Mouse (Mus musculus) hindbrain, embryonic 13.5 days (tissue): Measurements from ENCODE around the gene Lrrc4c. TPM values are rescaled to one million over a fixed set of nuclear protein-coding genes. Genes with fewer than 3 reads are reported as not detected.

Experiments
- ATAC-seq: fragments of 200-750 bp; cut with Nextera tagmentation; 2 replicates; pipeline ENCODE4 v1.8.0; 2017; ENCODE audit warnings: moderate TSS enrichment; ENCODE audit not compliant: low FRiP score
- H3K27ac ChIP-seq: fragments of 300-500 bp; sonication (generic); 2 replicates; pipeline ENCODE4 v1.5.1; 2015; ENCODE audit warnings: inconsistent platforms, mild to moderate bottlenecking, moderate library complexity
- H3K27me3 ChIP-seq: fragments of 300-500 bp; sonication (generic); 2 replicates; pipeline ENCODE4 v1.6.1; 2015; ENCODE audit warnings: mild to moderate bottlenecking, inconsistent platforms
- H3K36me3 ChIP-seq: fragments of 300-500 bp; sonication (generic); 2 replicates; pipeline ENCODE4 v1.6.1; 2015; ENCODE audit warnings: mild to moderate bottlenecking, inconsistent platforms
- H3K4me1 ChIP-seq: fragments of 300-500 bp; sonication (generic); replicated peaks from 2 replicates; pipeline ENCODE4 v1.6.1; 2015; ENCODE audit warnings: inconsistent platforms
- H3K4me2 ChIP-seq: fragments of 300-500 bp; sonication (generic); 2 replicates; pipeline ENCODE4 v1.6.1; 2015; ENCODE audit warnings: inconsistent platforms, mild to moderate bottlenecking, moderate library complexity
- H3K4me3 ChIP-seq: fragments of 300-500 bp; sonication (generic); 2 replicates; pipeline ENCODE4 v1.5.1; 2015; ENCODE audit warnings: mild to moderate bottlenecking, inconsistent platforms
- H3K9ac ChIP-seq: fragments of 300-500 bp; sonication (generic); 2 replicates; pipeline ENCODE4 v1.6.1; 2015; ENCODE audit warnings: mild to moderate bottlenecking, inconsistent platforms
- H3K9me3 ChIP-seq: fragments of 300-500 bp; sonication (generic); 2 replicates; pipeline ENCODE4 v1.6.1; 2016; ENCODE audit warnings: inconsistent platforms
- WGBS: fragments of 180-500 bp; shearing (Covaris S2); methylation state at CpG from one replicate; pipeline ENCODE4 v1.1.7; 2015; 5-methylcytosine and 5-hydroxymethylcytosine counted together
- microRNA-seq: library from miRNA; unstranded; fragments of <30 nt; microRNA quantifications from one replicate; pipeline ENCODE4, GENCODE M21; 2016
- polyA plus RNA-seq: library from polyadenylated mRNA; unstranded; fragments of >200 nt; fragmentation: Nextera tagmentation; extraction: Ambion mirVana; gene quantifications from 2 replicates; pipeline ENCODE4 v1.2.1, GENCODE M21; 2015

Gene Lrrc4c
- polyA plus RNA-seq, 1 experiment from 2014 or later, result 24.0 TPM

- H3K9me3 ChIP-seq, result no peaks in the 10 kb centered on the region
- no peak for ATAC-seq
- H3K9ac ChIP-seq, result no peak overlapping the region
- no peaks in the 10 kb centered on the region for H3K27me3 ChIP-seq
- peaks cover 14% of the 10 kb centered on the region for H3K4me1 ChIP-seq
- H3K4me3 ChIP-seq, result no peak overlapping the region
- no peak overlapping the region for H3K27ac ChIP-seq
- no peak overlapping the region for H3K4me2 ChIP-seq
- no peaks in the 10 kb centered on the region for H3K36me3 ChIP-seq
- WGBS, result 27% methylated on average over 3 of the region's 3 CpGs
Observed at GRCm38 (mm10) chr2:97604688-97605215, 1286.8 kb downstream of the Lrrc4c start.

DNA sequence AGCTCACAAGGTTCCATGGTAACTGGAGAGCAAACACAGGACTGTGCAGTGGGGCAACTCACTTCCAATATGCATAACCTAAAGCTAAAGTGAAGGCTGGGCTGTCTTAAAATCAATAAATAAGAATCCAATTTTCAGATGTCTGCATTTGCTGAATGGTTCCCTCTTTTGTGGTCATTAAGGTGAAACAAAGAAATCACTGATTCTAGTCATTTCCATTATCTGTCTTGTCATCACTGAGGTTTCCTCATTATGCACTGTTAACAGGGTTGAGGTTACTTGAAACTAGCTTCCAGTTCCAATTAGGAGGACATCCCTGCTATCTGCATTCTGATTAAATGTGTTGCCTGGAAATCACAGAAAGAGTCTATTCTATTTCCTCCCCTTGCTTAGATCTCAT lies 1291.5 kb downstream of the Lrrc4c start:
- ATAC-seq, result no peak
- Histone ChIP-seq H3K36me3 (no peaks in the 10 kb centered on the region), H3K27ac (no peak overlapping the region), H3K4me3 (no peak overlapping the region), H3K9ac (no peak overlapping the region), H3K9me3 (no peaks in the 10 kb centered on the region), H3K4me1 (peaks cover 8% of the 10 kb centered on the region), H3K4me2 (no peak overlapping the region), H3K27me3 (no peaks in the 10 kb centered on the region)

DNA sequence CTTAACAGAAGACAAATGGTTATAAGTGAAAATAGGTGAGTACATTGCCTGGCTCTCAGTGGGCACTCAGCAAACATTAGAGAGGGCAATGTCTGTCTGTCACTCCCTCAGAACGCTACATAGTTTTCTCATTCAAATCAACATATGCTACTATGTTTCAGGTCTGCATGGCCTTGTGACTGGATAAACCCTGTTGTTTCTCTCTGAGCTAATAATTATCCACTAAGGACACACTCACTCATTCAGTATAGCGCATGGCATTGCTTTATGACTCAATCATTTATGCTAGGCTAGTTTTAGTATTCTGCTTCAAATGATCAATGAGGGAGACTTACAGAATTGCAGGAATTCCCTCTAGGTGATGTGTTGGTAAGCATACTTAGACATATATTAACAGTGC lies 1292.6 kb downstream of the Lrrc4c start:
- no peaks in the 10 kb centered on the region for H3K36me3 ChIP-seq
- H3K27me3 ChIP-seq, result no peaks in the 10 kb centered on the region
- H3K27ac ChIP-seq, result no peak overlapping the region
- ATAC-seq, result no peak
- 0 out of 2 replicates have a peak, but pooled peaks cover 4% of the 10 kb centered on the region for H3K4me1 ChIP-seq
- 71% methylated on average over 2 of the region's 2 CpGs for WGBS
- no peak overlapping the region for H3K4me2 ChIP-seq
- H3K4me3 ChIP-seq, result no peak overlapping the region
- H3K9me3 ChIP-seq, result no peaks in the 10 kb centered on the region
- no peak overlapping the region for H3K9ac ChIP-seq

DNA sequence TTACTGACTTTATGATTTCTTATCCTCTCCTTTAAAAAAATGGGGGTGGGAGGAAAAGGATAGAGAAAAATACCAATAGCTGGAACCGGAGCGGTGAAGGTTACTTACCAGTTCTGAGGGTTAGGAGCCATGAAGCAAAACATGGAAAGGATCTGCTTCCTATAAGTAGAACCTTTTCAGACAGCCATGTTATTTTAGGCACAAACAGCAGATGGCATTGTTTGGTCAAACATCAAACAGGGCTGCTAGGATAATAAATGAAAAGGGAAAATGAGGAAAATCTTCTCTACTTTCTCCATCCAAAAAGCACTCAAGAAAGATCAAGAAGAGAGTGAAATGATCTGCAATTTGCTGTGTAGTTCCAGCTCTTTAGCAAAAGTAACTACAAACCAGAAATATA lies 1296.8 kb downstream of the Lrrc4c start:
- 84% methylated on average over 2 of the region's 2 CpGs for WGBS

GRCm38 (mm10) chr2:97618589-97618988 lies 1300.6 kb downstream of the Lrrc4c start:
- H3K4me3 ChIP-seq, result no peak overlapping the region
- no peak for ATAC-seq
- no peak overlapping the region for H3K4me2 ChIP-seq
- peaks cover 5% of the 10 kb centered on the region for H3K36me3 ChIP-seq
- H3K27ac ChIP-seq, result no peak overlapping the region
- H3K9ac ChIP-seq, result no peak overlapping the region
- H3K4me1 ChIP-seq, result no peaks in the 10 kb centered on the region
- H3K27me3 ChIP-seq, result no peaks in the 10 kb centered on the region
- H3K9me3 ChIP-seq, result no peaks in the 10 kb centered on the region
- WGBS, result 85% methylated on average over 1 of the region's 1 CpGs

More for the DNA sequence above, 1296.8 kb downstream of the Lrrc4c start:
- Histone ChIP-seq H3K9ac (no peak overlapping the region), H3K27me3 (no peaks in the 10 kb centered on the region), H3K27ac (no peak overlapping the region), H3K36me3 (peaks cover 1% of the 10 kb centered on the region), H3K4me1 (no peaks in the 10 kb centered on the region), H3K9me3 (no peaks in the 10 kb centered on the region), H3K4me3 (no peak overlapping the region), H3K4me2 (no peak overlapping the region)
- ATAC-seq, result no peak

DNA sequence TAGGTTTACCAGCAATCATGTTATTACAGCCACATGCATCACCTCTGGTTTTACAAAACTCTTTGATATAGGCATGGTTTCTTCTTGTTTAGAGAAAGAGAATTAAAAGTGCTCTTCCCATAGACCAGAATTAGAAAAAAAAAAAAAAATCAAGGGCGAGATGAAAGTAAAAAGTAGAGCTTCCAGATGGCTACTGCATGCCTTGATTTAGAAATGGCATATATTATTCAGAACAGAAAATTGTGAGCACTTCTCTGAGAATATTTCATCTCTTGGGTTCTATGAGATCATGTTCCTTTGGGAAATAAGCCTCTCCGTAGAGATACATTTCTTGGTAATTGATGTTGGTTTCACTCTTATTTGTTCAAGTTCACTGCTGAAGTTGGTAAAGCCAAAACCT lies 1322.0 kb downstream of the Lrrc4c start:
- no peak for ATAC-seq
- no peaks in the 10 kb centered on the region for H3K9me3 ChIP-seq
- H3K9ac ChIP-seq, result no peak overlapping the region
- no peaks in the 10 kb centered on the region for H3K36me3 ChIP-seq
- H3K27ac ChIP-seq, result no peak overlapping the region
- H3K4me3 ChIP-seq, result no peak overlapping the region
- H3K4me1 ChIP-seq, result no peaks in the 10 kb centered on the region
- no peak overlapping the region for H3K4me2 ChIP-seq
- WGBS, result 88% methylated on average over 2 of the region's 2 CpGs
- H3K27me3 ChIP-seq, result no peaks in the 10 kb centered on the region

- H3K9ac ChIP-seq, result no peak overlapping the region
- H3K4me1 ChIP-seq, result no peaks in the 10 kb centered on the region
- no peak overlapping the region for H3K4me3 ChIP-seq
- no peak overlapping the region for H3K4me2 ChIP-seq
- H3K27ac ChIP-seq, result no peak overlapping the region
- H3K36me3 ChIP-seq, result no peaks in the 10 kb centered on the region
- ATAC-seq, result no peak
- no peaks in the 10 kb centered on the region for H3K9me3 ChIP-seq
- H3K27me3 ChIP-seq, result no peaks in the 10 kb centered on the region
Observed at GRCm38 (mm10) chr2:97641661-97642060, 1323.7 kb downstream of the Lrrc4c start.

- no peaks in the 10 kb centered on the region for H3K4me1 ChIP-seq
- no peak overlapping the region for H3K9ac ChIP-seq
- 33% methylated on average over 1 of the region's 1 CpGs for WGBS
- H3K4me2 ChIP-seq, result no peak overlapping the region
- no peak overlapping the region for H3K4me3 ChIP-seq
- no peak for ATAC-seq
- H3K27ac ChIP-seq, result no peak overlapping the region
- H3K36me3 ChIP-seq, result no peaks in the 10 kb centered on the region
- H3K27me3 ChIP-seq, result no peaks in the 10 kb centered on the region
- no peaks in the 10 kb centered on the region; the same call in none of the 2 replicates for H3K9me3 ChIP-seq
Observed at GRCm38 (mm10) chr2:97652711-97653110, 1334.7 kb downstream of the Lrrc4c start.

Small RNAs within 50 kb of the gene (microRNA-seq; reads per million reads assigned to microRNA genes)
- not detected for gene Gm44320
